Mouse (Mus musculus): Measurements from ENCODE around the gene Myh2.

The Myh2 gene

GRCm38 (mm10) chr11:67170727-67171126 is at the start of gene Myh2:
Gene Myh2 (plus strand): TSS chr11:67171027.
- no peak for DNase-seq (ENCODE audit: extremely low spot score, low spot score)

DNA sequence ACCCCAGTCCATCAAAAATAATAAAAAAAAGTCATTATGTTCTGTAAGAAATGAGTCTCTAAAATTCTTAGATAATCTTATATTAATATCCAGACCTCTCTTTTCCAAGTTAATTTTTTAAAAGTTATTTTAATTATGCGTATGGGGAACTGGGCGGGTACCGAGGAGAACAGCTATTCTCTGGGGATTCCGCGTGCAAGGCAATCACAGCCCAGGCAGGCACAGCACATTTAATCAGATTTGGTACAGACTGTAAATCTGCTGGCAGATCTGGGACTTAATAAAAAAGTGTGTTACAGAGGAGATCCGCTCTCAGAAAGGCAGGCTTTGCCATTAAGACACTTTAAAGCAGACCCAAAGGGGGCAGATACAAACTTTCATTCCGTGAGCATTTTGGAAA is 45.9 kb upstream of the Myh2 start:
- no peak for DNase-seq (ENCODE audit: extremely low spot score, low spot score)

- no peak for DNase-seq (ENCODE audit: extremely low spot score, low spot score)
These were observed 45.5 kb upstream of the Myh2 start for GRCm38 (mm10) chr11:67125361-67125760.

DNA sequence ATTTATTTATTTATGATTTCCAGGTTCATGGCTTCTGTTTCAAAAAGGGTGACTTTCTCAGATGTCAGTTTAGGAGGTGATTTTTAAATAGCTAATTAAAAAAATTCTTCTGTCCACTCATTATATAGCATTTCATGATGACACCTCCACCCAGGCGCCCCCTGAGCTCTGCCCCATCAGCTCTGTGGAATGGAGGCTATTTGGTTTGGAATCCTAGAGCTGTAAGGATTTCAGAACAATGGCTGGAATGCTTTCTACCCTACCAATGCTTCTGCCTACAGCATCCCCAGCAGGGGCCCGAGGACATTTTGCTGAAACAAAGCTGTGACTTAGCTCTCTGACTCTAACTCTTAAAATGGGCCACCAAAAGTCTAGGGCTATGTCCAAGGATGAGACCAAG is 37.3 kb upstream of the Myh2 start:
- no peak for DNase-seq (ENCODE audit: extremely low spot score, low spot score)

DNA sequence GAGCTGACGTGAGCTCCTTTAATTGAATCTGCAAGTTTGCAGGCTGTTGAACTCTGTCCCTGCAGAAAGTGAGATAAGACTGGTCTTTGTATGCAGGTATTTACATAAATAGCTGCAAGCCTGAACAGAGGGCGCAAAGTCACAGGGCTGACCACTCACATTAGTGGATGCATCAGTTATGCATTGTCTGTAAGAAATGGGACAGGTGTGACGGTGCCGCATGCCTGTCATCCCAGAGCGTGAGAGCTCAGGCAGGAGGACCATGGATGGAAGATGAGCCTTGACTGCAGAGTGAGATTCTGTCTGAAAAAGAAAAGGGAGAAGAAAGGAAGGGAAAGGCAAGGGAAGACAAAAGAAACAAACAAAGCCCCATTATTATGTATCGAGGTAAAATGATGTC is 36.2 kb upstream of the Myh2 start:
- DNase-seq (ENCODE audit: extremely low spot score, low spot score) = no peak

DNA sequence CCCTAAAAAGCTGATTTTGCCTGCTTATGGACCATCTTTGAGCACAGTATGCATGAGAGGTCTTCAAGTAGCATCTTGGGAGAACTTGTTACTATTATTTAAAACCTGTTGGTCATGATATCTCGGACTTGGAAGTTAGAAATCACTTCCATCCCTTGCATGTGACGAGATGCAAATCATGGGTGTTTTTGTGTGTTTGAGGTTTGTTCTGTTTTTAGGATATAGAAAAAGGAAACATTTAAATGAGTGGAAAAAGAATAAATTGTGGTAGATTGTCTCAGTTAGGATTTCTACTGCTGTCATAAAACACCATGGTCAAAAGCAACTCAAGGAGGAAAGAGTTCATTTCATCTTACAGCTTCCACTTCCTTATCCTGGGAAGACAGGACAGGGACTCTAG is 35.3 kb upstream of the Myh2 start:
- DNase-seq (ENCODE audit: extremely low spot score, low spot score) = no peak

DNA sequence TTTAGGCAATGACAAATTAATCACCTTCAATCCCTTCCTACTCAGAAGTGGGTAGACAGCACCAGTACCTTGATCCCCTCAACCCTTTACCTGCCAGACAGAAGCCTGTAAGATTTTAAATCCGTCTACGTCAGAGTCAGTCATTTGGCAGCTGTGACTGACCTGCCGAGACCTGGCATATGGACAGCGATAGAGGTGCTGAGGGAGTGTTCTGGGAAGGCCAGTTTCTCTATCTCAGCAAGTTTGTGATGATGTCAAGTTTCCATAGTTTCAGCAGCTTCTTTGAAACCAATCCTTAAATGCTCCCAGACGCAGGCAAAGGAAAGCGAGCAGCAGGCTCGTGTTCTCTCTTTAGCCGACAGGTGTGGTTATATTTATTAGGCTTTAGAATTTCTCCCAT is 31.3 kb upstream of the Myh2 start:
- no peak for DNase-seq (ENCODE audit: extremely low spot score, low spot score)

- DNase-seq (ENCODE audit: extremely low spot score, low spot score) = no peak
These were observed 30.7 kb upstream of the Myh2 start for GRCm38 (mm10) chr11:67140175-67140574.

GRCm38 (mm10) chr11:67141031-67141430 is 29.8 kb upstream of the Myh2 start:
- no peak for DNase-seq (ENCODE audit: extremely low spot score, low spot score)

DNA sequence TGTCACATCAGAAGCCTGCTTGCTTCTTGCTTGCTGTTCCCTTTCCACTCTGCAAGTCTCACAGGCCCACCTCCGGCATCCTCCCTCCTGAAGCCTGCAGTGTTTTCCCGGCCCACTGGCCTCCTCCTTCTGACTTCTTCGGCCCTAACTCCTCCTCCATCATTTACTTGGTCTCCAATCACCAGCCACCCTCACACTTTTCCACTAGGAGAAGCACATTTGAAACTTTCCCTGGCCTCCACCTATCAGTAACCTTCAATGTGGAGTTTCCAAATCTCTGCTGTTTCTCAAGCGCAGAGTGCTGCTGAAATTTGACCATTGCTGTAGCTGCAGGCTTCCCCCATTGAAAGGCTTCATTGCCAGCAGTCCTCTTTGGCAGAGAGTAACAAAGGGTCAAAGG is 28.8 kb upstream of the Myh2 start:
- no peak for DNase-seq (ENCODE audit: extremely low spot score, low spot score)

GRCm38 (mm10) chr11:67143065-67143464 is 27.8 kb upstream of the Myh2 start:
- DNase-seq (ENCODE audit: extremely low spot score, low spot score) = no peak

GRCm38 (mm10) chr11:67143863-67144498 is 26.8 kb upstream of the Myh2 start:
- no peak for DNase-seq (ENCODE audit: extremely low spot score, low spot score)

- DNase-seq (ENCODE audit: extremely low spot score, low spot score) = no peak
These were observed 26.1 kb upstream of the Myh2 start for GRCm38 (mm10) chr11:67144559-67145265.

GRCm38 (mm10) chr11:67145482-67146408 is 25.1 kb upstream of the Myh2 start:
- DNase-seq (ENCODE audit: extremely low spot score, low spot score) = no peak

- DNase-seq (ENCODE audit: extremely low spot score, low spot score) = no peak
These were observed 24.2 kb upstream of the Myh2 start for GRCm38 (mm10) chr11:67146409-67147282.

DNA sequence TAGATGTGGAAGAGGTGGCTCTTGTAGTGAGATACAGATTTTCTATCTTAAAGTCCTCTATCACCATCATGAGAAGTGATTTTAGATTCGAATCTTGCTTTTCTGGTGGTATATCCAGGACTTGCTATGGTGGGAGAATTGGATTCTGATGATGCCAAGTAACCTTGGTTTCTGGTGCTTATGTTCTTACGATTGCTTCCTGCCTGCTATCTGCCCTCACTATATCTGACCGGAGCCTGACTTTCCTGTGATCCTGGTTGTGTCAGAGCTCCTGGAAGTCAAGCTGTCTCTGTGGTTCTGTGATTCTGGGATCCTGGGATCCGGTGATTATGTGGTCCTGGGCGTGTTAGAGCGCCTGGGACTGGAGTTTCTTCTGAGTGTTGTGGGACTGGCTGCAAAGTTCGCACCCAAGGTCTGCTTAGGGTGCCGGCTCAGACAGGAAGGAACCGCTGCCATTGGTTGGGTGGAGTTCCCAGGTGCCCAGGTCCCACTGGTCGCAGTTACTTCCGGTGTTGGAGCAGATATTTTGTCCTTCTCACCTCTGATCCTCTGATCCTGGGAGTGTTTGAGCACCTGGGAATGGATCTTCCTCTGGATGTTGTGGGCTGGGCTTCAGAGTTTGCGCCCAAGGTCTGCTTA is 23.4 kb upstream of the Myh2 start:
- DNase-seq (ENCODE audit: extremely low spot score, low spot score) = no peak

DNA sequence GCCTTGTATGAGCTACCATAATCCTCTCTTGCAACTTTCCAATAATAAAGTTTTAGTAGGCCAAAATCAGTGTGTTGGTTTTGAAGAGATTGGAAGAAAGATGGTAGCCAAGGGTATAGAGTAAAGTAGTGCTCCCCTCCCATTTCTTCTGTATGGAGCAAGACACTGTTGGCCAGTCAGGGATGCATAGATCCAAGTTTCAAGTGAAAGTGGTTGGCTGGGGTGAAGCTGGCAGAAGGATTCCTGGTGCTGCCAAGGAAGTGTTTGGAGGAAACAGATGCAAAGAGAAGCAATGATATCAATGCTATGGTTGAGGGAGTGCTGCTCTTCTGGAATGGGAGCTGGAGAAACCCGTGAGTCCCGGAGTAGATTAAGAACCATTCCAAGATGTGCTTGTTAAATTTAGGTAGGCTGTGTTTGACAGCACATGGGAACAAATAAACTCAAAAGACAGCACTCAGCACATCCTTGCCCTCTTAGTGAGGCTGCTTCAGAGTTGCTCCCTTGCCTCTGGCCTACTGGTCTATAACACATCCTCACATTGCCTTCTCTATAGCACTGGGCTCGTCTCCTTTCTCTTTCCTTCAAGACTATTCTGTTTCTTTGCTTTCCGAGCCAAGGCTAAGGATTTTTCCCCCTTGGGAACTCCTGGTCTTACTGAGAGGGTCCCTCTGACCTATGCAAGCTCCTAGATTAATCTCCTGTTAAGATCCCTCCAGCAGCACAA is 22.4 kb upstream of the Myh2 start:
- no peak for DNase-seq (ENCODE audit: extremely low spot score, low spot score)

GRCm38 (mm10) chr11:67150237-67150636 is 20.6 kb upstream of the Myh2 start:
- no peak for DNase-seq (ENCODE audit: extremely low spot score, low spot score)

- no peak for DNase-seq (ENCODE audit: extremely low spot score, low spot score)
These were observed 19.7 kb upstream of the Myh2 start for GRCm38 (mm10) chr11:67151159-67151558.
